Mouse (Mus musculus): ENCODE data around the gene Gimap9.
A peak's percentile ranks its signal among the peaks of the same experiment; 100 is the strongest.

The Gimap9 gene

DNA sequence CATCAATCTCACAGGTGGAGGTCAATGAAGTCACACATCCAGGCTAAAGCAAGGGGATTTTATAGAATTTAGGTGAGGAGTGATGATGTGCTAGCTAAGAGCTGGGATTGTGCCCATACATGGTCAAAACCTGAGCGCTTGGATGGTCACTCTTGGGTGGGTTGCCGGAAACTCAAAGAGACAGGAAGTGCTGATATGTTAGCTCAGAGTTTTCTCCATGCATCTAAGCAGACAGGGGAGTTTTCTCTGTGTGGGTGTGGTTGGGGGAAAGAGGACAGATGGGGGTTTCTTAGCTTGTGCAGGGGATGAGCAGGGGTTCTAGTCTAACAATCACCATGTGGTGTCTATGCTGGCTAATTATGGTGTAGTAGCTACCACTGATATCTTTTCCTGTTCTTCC is 13.4 kb downstream of the Gimap9 start:
- DNase-seq (ENCODE audit: low spot score in 2 of 2) = no peak

DNA sequence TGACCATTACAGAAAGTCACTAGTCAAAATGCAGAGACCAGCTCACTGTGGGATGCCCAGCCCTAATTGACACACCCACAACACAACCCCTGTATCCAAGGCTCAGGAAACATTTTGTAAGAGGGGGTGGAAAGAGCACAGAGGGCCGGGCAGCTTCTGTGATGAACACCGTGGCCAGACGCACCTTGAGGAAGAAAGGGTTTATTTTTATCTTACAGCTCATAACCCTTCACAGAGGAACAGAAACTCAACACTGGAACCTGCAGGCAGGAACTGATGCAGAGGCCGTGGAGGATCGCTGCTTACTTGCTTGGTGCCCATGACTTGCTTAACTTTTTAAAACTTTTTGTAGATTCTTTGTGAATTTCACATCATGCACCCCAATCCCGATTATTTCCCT is 17.0 kb downstream of the Gimap9 start:
- no peak for DNase-seq (ENCODE audit: low spot score in 2 of 2)

DNA sequence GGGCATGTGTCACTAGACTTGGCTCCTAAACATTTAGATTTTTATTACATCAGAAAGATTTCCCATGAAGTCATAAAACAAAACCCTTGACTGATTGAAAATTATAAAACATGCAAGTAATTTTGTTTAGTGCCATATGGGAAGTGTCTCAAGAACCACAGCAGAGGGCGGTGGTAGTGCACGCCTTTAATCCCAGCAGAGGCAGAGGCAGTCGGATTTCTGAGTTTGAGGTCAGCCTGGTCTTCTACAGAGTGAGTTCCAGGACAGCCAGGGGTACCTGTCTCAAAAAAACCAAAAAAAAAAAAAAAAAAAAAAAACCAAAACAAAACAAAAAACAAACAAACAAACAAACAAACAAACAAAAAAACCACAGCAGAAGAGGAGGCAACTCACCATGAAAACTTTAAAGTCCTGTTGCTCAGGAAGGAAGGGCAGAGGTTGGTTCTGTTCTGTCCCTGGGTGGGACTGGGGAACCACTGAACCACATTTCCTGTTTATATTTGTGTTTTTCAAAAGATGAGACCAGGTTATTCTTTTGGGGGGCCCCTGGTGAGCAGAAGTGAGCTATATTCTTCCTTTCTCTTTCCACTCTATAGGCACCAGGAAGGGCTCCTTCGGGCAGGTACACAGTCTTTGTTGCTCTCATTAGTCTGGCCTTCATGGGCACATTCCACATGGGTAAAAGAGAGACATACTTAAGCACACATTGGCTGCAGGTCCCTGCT is 21.1 kb downstream of the Gimap9 start:
- DNase-seq (ENCODE audit: low spot score in 2 of 2) = no peak

DNA sequence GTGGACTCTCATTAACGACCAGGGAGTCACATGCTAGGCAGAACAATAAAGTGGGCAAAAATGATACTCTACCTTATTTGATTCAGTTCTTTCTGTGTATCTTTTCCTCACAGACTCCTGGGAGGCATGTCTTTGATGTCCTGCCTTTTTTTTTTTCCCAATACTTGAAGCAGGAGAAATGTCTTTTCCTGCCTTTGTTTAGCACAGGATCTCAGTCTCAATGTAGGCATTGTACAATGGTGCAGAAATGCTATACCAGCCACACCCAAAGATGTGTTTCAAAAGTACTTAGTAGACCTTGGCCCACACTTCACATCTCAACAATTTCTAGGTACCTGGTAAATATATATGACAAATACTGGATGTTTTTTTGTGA is 21.6 kb downstream of the Gimap9 start:
- no peak for DNase-seq (ENCODE audit: low spot score in 2 of 2)

DNA sequence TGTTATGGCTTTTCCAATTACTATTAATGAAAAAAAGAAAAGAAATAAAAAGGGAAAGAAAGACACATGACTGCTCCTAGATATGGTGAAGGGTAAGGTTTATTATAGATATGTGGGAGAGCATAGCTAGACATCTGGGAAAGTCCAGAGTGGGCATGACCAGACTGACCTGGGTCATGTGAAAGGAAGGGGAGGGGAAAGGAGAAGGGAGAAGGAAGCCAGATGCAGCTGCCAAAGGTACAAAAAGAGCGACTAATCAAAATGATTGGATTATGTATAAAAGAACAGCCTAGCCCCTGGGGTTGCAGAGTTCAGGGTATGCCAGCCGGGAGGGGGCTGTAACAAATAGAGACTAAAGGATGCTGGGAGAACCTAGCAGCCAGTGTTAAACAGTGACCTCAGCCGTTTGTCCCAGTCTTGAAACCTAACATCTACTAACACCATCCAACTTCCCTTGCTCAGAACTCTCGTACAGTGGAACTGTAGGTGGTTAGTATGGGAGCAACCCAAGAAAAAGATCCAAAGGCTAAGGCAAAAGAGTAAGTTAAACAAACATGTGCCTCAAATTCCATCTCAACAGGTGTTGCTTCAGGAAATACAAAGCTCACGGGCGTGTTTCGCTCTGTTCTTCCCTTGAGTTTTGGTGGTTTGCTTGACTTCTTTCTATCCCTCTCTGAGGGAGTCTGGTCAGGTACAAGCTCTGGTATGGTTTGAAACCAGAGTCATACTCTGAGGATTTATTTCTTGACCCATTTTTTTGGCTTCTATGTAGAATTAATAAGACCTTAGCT is 22.3 kb downstream of the Gimap9 start:
- DNase-seq (ENCODE audit: low spot score in 2 of 2) = no peak

DNA sequence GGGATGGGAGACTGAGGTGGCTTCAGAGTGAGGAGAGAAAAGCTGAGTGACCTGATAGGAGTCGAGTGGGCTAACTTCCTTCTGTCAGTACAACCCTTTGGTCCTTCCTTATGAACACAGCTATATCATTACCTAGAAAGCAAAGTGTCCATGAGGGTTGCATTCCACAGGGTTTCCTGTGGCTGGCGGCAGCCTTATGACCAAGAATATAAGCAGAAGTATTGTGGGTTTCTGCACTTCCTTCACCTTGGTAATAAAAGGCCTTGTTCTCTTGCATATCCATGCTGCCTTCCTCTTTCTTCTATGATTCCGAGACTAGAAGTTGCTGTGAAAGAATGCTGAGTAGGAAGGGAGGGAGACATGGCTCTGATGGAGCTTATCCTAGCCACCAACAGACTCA is 23.0 kb downstream of the Gimap9 start:
- no peak for DNase-seq (ENCODE audit: low spot score in 2 of 2)

DNA sequence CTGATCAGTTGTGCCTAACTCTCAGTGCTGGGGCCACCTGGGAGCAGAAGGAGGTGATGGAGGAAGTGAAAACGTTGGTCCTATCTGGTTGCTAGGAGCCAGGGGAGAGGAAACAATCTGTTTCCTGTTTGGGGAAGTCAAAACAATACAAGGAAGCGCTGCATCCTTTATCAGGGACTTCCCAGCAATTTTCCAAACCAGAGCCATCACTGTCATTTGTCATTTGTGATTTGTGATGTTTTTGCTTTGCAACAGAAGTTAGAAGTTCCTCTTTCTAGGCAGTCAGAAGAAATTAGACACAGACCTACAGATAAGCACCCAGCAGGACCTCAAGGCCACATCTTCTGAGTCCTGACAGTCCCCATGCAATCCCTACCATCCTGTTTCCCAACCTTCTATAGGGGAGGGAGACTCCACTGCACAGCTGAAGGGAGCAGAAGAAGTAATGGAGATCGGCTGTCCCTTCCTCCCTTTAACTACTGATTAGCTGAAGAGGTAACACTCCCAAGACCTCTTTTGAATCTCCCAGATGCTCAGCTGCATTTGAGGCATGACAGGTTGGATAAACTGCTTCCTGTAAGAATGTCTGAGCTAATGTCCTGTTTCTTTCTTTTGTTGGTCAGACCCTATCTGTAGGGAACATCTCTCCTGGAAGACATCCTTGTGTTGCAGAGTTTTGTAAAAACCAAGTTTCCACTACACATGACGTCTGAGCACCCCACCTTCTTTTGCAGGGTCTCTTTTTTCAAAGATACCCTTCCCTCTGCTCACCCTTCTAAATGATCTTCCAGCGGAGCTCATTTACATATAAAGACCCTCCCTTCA is 24.5 kb downstream of the Gimap9 start:
- DNase-seq (ENCODE audit: low spot score in 2 of 2) = peak; percentile 74 to 88

DNA sequence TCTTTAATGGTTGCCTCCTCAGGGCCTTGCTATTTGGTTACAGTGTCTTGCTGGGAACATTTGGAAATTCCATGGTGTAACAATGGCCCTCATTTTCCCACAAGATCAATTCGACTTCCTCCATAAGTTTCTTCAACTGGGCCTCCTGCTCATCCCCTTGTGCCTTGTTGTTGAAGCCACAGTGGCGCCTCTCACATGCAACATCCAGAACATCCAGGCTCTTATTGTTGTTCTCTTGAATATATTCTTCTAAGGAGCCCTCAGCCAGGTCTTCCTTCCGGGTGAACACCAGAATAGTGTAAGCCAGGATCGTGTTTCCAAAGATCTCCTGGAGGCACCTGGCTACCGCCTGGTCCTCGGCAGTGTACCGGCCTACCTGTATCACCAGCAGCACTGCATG is 26.2 kb downstream of the Gimap9 start:
- no peak for DNase-seq (ENCODE audit: low spot score in 2 of 2)

DNA sequence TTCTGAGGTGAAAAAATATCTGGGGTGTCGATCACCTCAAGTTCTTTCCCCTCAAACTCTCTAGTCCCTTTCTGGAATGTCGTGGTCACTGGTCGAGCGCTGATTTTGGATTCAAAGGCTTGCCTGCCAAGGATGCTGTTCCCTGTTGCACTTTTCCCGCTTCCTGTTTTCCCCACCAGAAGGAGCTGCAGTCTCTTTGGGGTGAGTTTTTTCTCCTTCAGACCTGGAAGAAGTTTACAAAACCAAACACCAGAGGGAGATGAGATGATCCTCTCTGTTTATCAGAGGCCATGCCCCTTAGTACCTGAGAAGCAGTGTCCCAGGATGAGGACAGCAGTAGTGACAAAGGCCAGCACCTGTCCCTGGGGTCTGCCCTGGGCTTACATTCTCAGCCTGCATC is 26.7 kb downstream of the Gimap9 start:
- no peak for DNase-seq (ENCODE audit: low spot score in 2 of 2)

DNA sequence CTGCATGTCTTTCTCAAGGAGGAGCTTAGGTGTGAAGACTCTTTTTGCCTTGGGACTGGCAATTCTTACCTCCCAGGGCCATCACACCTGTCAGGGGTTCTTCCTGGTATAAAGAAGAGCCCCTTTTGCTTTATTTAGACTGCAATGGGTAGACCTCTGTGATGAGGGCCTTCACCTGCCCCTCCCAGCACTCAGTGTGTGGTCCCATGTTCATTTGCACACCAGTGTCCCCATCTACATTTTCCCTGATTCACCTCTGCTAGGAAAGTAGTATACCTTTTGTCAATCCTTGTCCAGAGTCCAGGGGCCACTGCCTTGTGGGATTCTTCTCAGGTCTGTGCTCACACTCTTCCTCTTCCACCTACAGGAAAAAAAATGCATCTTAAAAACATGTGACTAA is 28.2 kb downstream of the Gimap9 start:
- no peak for DNase-seq (ENCODE audit: low spot score in 2 of 2)

DNA sequence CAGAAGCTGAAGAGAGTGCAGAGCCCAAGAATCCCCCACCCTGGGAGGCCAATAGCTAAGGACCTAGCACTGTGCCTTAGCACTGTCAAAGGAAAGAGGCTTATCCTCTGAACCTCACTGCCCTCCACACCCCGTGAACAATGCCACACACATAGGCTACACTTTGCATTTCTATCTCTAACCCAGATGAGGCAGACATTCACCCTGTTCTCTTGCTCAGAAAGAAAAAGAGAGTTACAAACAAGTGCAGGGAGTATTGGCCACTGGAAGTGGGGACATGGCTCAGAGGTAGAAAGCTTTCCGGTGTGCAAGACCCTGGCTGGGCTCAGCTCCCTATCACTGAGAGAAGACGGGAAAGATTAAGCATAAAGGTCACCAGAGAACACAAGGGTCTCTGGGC is 30.2 kb downstream of the Gimap9 start:
- DNase-seq (ENCODE audit: low spot score in 2 of 2) = no peak

DNA sequence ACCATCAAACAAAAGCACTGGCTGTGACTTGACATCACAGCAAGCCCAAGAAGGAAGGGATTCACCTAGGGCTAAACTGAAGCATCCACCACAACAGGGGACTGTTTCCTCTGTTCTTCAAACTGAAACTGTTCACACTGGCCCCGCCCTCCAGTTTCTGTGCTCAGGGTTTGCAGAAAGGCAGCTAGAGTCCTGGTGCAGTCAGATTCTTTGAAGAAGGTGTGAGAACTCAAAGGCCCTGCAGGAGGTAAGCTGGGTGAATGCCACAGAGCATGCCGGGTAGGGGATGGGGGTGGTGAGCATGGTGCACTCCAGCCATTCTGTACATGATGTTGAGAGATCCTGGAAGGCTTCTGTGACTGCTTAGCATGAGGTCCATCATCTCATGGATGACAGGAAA is 42.5 kb downstream of the Gimap9 start, which contains the start of the genes Gm28053 and Gimap7:
Gene Gm28053, plus strand, starts transcription at position 153 of the 400 bp plus-strand sequence.
Gene Gimap7, plus strand, starts transcription at position 167 of the 400 bp plus-strand sequence.
- DNase-seq (ENCODE audit: low spot score in 2 of 2) = no peak

DNA sequence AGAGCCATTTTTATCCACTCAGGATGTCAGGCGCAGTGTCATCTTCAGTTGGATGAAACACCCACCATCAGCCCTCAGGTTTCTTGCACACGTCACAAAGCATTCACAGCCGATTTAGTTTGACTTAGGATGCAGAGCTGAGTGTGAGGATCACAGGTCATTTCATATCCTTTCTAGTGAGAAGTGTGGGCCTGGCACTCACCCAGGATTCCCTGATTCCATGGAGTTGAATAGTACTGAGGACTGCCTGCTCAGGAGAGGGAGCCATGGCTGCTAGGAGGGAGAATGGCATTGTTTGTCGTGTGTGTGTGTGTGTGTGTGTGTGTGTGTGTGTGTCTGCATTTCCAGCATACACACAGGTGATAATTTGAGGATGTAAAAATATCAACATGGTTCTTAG is 44.4 kb downstream of the Gimap9 start:
- DNase-seq (ENCODE audit: low spot score in 2 of 2) = no peak

DNA sequence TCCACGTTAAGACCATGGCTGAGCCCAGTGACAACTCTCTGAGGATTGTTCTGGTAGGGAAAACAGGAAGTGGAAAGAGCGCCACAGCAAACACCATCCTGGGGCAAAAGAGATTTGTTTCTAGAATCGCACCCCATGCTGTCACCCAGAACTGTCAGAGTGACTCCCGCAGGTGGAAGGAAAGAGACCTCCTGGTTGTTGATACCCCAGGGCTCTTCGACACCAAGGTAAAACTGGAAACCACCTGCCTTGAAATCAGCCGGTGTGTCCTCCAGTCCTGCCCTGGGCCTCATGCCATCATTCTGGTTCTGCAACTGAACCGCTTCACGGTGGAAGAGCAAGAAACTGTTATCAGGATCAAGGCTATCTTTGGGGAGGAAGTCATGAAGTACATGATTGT is 47.5 kb downstream of the Gimap9 start:
- DNase-seq (ENCODE audit: low spot score in 2 of 2) = no peak

DNA sequence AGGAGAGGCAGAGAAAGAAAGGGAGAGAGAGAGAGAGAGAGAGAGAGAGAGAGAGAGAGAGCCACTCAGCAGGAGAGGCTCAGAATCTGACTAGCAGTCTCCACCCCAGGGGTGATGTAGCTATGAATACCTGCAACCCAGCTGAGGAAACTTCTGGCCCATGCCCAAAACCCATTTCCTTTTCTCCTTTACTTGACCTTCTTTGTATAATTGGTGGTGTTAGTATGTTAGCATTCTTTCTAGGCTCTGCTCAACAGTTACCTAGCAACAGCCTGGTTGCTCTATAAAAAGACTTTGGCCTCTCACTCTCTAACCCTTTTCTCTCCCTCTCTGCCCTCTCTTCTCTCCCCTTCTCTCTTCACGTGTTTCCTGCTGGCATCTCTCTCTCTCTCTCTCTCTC is 49.5 kb downstream of the Gimap9 start:
- peak; percentile 87 to 91 for DNase-seq (ENCODE audit: low spot score in 2 of 2)

DNA sequence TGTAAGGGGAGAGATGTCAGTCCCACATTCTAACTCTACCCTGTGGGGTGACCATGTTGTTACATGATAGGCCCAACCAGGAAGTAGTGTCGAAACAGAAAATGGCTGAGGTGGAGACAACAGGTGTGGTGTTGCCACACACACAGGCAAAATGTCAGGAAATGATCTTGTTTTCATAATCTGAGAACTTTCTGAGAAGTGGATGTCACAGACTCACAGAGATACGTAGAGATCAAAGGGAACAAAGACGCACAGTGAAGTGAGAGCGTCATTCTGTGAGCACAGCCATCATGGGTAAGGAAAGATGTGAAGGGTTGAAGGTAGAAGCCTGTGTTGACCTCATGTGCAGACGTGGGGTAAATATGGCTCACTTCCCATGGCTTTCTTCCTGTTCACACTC is 51.8 kb downstream of the Gimap9 start:
- no peak for DNase-seq (ENCODE audit: low spot score in 2 of 2)
